ENCODE assay signal across 25 mouse cellular contexts in genomic region chr5:121166884-121167283, GRCm38 (mm10).
"Had no signal": no experiment of that assay in that cellular context is flagged by ENCODE, and none has a peak within 500 bp of the region (broad histone marks: within the 10 kb centered on the region; RNA-seq: fewer than 3 reads in every experiment).

No protein-coding gene starts in this region.

- H3K4me1 ChIP-seq: heart, embryonic 15.5 days; hindbrain, embryonic 13.5 days; hindbrain, embryonic 15.5 days; kidney, embryonic 15.5 days; limb, embryonic 13.5 days; limb, embryonic 15.5 days; liver, embryonic 12.5 days had no signal

- H3K27ac ChIP-seq: heart, adult 2 months; heart, embryonic 13.5 days; heart, embryonic 15.5 days; hindbrain, embryonic 13.5 days; hindbrain, embryonic 15.5 days; hindbrain, postnatal 0 days; kidney, embryonic 15.5 days; kidney, postnatal 0 days; limb, embryonic 13.5 days; limb, embryonic 15.5 days; liver, embryonic 12.5 days; liver, embryonic 14.5 days had no signal

- DNase-seq: gastrocnemius, postnatal 14 days; gastrocnemius, postnatal 36 days; heart, adult 11 months; heart, adult 2 months; heart, postnatal 14 days; heart, postnatal 36 days; kidney, adult 11 months; kidney, adult 2 months; kidney, adult 9 months; kidney, postnatal 14 days; kidney, postnatal 36 days; layer of hippocampus, adult 9-11 months; layer of hippocampus, postnatal 36 days; left cerebral cortex, postnatal 4 days had no signal

- H3K4me3 ChIP-seq: heart, adult 2 months; heart, embryonic 13.5 days; heart, embryonic 15.5 days; hindbrain, embryonic 13.5 days; hindbrain, embryonic 15.5 days; kidney, embryonic 15.5 days; limb, embryonic 13.5 days; limb, embryonic 15.5 days; liver, embryonic 12.5 days had no signal

- H3K27me3 ChIP-seq: heart, embryonic 13.5 days; heart, embryonic 15.5 days; hindbrain, embryonic 13.5 days; hindbrain, embryonic 15.5 days; kidney, embryonic 15.5 days; limb, embryonic 13.5 days; limb, embryonic 15.5 days; liver, embryonic 12.5 days had no signal
